Comparison of ENCODE assay signal across 8 mouse cellular contexts in genomic region chr14:78849961-78850578, GRCm38 (mm10). TPM values are rescaled to one million over a fixed set of nuclear protein-coding genes. Genes with fewer than 3 reads are reported as not detected.
DNase-seq lines count a peak whose midpoint lies in the region; ATAC-seq and TF ChIP-seq lines count a peak whose summit lies in the region.

No protein-coding gene starts in this region.

- no peaks in the 10 kb centered on the region for H3K9me3 ChIP-seq in hindbrain, embryonic 16.5 days (ENCODE audit: control insufficient read depth, low read length)

- no peaks in the 10 kb centered on the region for H3K36me3 ChIP-seq in hindbrain, embryonic 16.5 days (ENCODE audit: control insufficient read depth, insufficient read depth, low read length)

- no peak overlapping the region for H3K9ac ChIP-seq in hindbrain, embryonic 16.5 days (ENCODE audit: low read depth, low read length)

- peaks cover 3% of the 10 kb centered on the region; the same call in 1 of the 2 replicates for H3K4me1 ChIP-seq in brown adipose tissue, adult 24 weeks (ENCODE audit: control insufficient read depth, insufficient read depth, insufficient read length, low read length)
- H3K4me1 ChIP-seq in hindbrain, embryonic 16.5 days (ENCODE audit: control insufficient read depth, insufficient read depth, low read depth, low read length) = peaks cover 8% of the 10 kb centered on the region

- H3K27ac ChIP-seq in layer of hippocampus, adult 2 months = peak overlapping the region; percentile 95
- H3K27ac ChIP-seq in brown adipose tissue, adult 24 weeks (replicated peaks; ENCODE audit: low read depth, low read length) = peak overlapping the region; percentile 94
- no peak overlapping the region for H3K27ac ChIP-seq in hindbrain, embryonic 16.5 days (ENCODE audit: low read depth, low read length)

- no peak for TF ChIP-seq CTCF in layer of hippocampus, adult 2 months (conservative IDR thresholded peaks at IDR 0.05)

- ATAC-seq in hindbrain, embryonic 16.5 days = no peak

- H3K27me3 ChIP-seq in hindbrain, embryonic 16.5 days (replicated peaks; ENCODE audit: control insufficient read depth, insufficient read depth, low read length) = no peaks in the 10 kb centered on the region

- intact Hi-C loops in gastrocnemius, postnatal 14 days (cut with DNase I; ENCODE audit: low total_unique reads) = no loop called here

- peak overlapping the region; percentile 93 for H3K4me3 ChIP-seq in layer of hippocampus, adult 2 months
- H3K4me3 ChIP-seq in brown adipose tissue, adult 24 weeks (ENCODE audit: insufficient read depth, low read depth, low read length) = peak overlapping the region; percentile 91
- no peak overlapping the region for H3K4me3 ChIP-seq in hindbrain, embryonic 16.5 days (ENCODE audit: low read length)

- no peak for DNase-seq in layer of hippocampus, adult 2 months (ENCODE audit: low spot score in 2 of 2)
- no peak for DNase-seq in layer of hippocampus, adult 9-10 months (ENCODE audit: low spot score)
- DNase-seq in neural tube, embryonic 10.5 days (ENCODE audit: extremely low spot score, low spot score) = peak; percentile 32
- DNase-seq in gastrocnemius, postnatal 14 days = no peak
- DNase-seq in cerebellum, postnatal 36 days = no peak
- DNase-seq in layer of hippocampus, adult 11-12 months (ENCODE audit: low spot score) = no peak

- 46% methylated on average over 5 of the region's 5 CpGs for WGBS in hindbrain, embryonic 16.5 days

- H3K4me2 ChIP-seq in hindbrain, embryonic 16.5 days (ENCODE audit: low read length) = peak overlapping the region; percentile 88

RNA-seq across cellular contexts. Expression of gene Vwa8, which starts 1.2 kb away (rescaled TPM):
- 10 to 100 TPM; 29.4 to 31.0 TPM for total RNA-seq in layer of hippocampus, adult 2 months (2021)
- polyA plus RNA-seq in brown adipose tissue, adult 24 weeks (2012; ENCODE audit: insufficient read depth, insufficient read length, missing spikeins) = 148 and 195 TPM in 2 replicates
- 7.9 and 8.4 TPM in 2 replicates for polyA plus RNA-seq in hindbrain, embryonic 16.5 days (2015; fragmentation: Nextera tagmentation; extraction: Ambion mirVana)
- 10 to 100 TPM; 54.5 to 69.9 TPM for total RNA-seq in gastrocnemius, postnatal 14 days (2021)
